Mouse (Mus musculus) C2C12 (cell line): Measurements from ENCODE around the gene Myg1.

ENCODE experiments used
- CTCF ChIP-seq: IDR thresholded peaks from one replicate; pipeline ENCODE4 v1.5.1; 2011; ENCODE audit not compliant: control insufficient read depth, insufficient read depth, insufficient read length
- MAX ChIP-seq: IDR thresholded peaks from one replicate; pipeline ENCODE4 v1.6.1; 2011; ENCODE audit warnings: mild to moderate bottlenecking, control low read depth
- MYOG ChIP-seq: IDR thresholded peaks from one replicate; pipeline ENCODE4 v1.6.1; 2011; ENCODE audit not compliant: control insufficient read depth, insufficient read length; ENCODE audit errors: extremely low read depth
- USF1 ChIP-seq: IDR thresholded peaks from one replicate; pipeline ENCODE4 v1.6.1; 2011; ENCODE audit warnings: low read depth, mild to moderate bottlenecking, control low read depth, moderate library complexity

- no peak for TF ChIP-seq CTCF
- no peak for TF ChIP-seq USF1
- TF ChIP-seq MYOG = no peak
- no peak for TF ChIP-seq MAX
Measured at GRCm38 (mm10) chr15:102352177-102352576, 20.7 kb downstream of the Myg1 start.
